Mouse (Mus musculus) MEL (cell line): ENCODE results near the gene Slc30a10. TPM values are rescaled to one million over a fixed set of nuclear protein-coding genes. Genes with fewer than 3 reads are reported as not detected.

Experiments
- DNase-seq: peaks from one replicate; pipeline ENCODE4 v3.0.0; 2011; ENCODE audit warnings: low read depth, low spot score
- H3K27ac ChIP-seq: 2 replicates; pipeline ENCODE4 v1.5.1; 2012; ENCODE audit warnings: low read depth, mild to moderate bottlenecking, control low read depth, low read length, moderate library complexity; ENCODE audit not compliant: control insufficient read depth
- H3K27me3 ChIP-seq, 2 experiments: fragments of 150-350 bp in 1 of 2; sonication (generic) in 1 of 2; 2 replicates each; pipeline ENCODE4 v1.6.1; 2012; ENCODE audit warnings: low read length in 2 of 2, mild to moderate bottlenecking in 2 of 2, improper control_type of control experiment in 1 of 2, moderate library complexity in 1 of 2; ENCODE audit not compliant: insufficient read depth in 2 of 2, control insufficient read depth in 1 of 2
- H3K36me3 ChIP-seq, 2 experiments: 2 replicates each; pipeline ENCODE4 v1.6.1; 2012 to 2014; ENCODE audit warnings: low read length in 2 of 2, improper control_type of control experiment in 1 of 2, inconsistent platforms in 1 of 2, mild to moderate bottlenecking in 1 of 2; ENCODE audit not compliant: insufficient read depth in 2 of 2, control insufficient read depth in 1 of 2
- H3K4me1 ChIP-seq, 2 experiments: fragments of 150-350 bp in 1 of 2; sonication (generic) in 1 of 2; 2 replicates each; pipeline ENCODE4 v1.6.1; 2012; ENCODE audit warnings: low read length in 2 of 2, improper control_type of control experiment in 1 of 2, mild to moderate bottlenecking in 1 of 2; ENCODE audit not compliant: insufficient read depth in 2 of 2, control insufficient read depth in 1 of 2
- H3K4me3 ChIP-seq, 2 experiments: fragments of 150-350 bp in 1 of 2; sonication (generic) in 1 of 2; 2 replicates each; pipeline ENCODE4 v1.5.1; 2012; ENCODE audit warnings: low read depth in 2 of 2, low read length in 2 of 2, mild to moderate bottlenecking in 2 of 2, moderate library complexity in 2 of 2, control low read depth in 1 of 2, improper control_type of control experiment in 1 of 2; ENCODE audit not compliant: control insufficient read depth in 1 of 2, insufficient read depth in 1 of 2
- H3K79me2 ChIP-seq: 2 replicates; pipeline ENCODE4 v1.6.1; 2012; ENCODE audit warnings: mild to moderate bottlenecking, low read length, moderate library complexity; ENCODE audit not compliant: control insufficient read depth, poor library complexity, insufficient read depth
- H3K9ac ChIP-seq: 2 replicates; pipeline ENCODE4 v1.6.1; 2012; ENCODE audit warnings: low read depth, mild to moderate bottlenecking, control low read depth, low read length, moderate library complexity; ENCODE audit not compliant: control insufficient read depth, poor library complexity, severe bottlenecking
- H3K9me3 ChIP-seq: fragments of 150-350 bp; sonication (generic); replicated peaks from 2 replicates; pipeline ENCODE4 v1.6.1; 2012; ENCODE audit warnings: mild to moderate bottlenecking, low read length, improper control_type of control experiment, moderate library complexity; ENCODE audit not compliant: insufficient read depth
- CHD2 ChIP-seq: IDR thresholded peaks from 2 replicates; pipeline ENCODE4 v1.6.1; 2011; ENCODE audit warnings: low read length, improper control_type of control experiment
- CTCF ChIP-seq, 3 experiments: IDR thresholded peaks in 2 of 3; conservative IDR thresholded peaks in 1 of 3; 2 replicates each; pipeline ENCODE4 v1.5.1; 2011 to 2012; ENCODE audit warnings: low read length in 3 of 3, low read depth in 2 of 3, mild to moderate bottlenecking in 2 of 3, improper control_type of control experiment in 1 of 3, inconsistent platforms in 1 of 3, mixed read lengths in 1 of 3, moderate library complexity in 1 of 3; ENCODE audit not compliant: control insufficient read depth in 1 of 3, insufficient read depth in 1 of 3, poor library complexity in 1 of 3, severe bottlenecking in 1 of 3
- E2F4 ChIP-seq: IDR thresholded peaks from 2 replicates; pipeline ENCODE4 v1.6.1; 2011; ENCODE audit warnings: low read depth, low read length, improper control_type of control experiment, borderline replicate concordance
- ELF1 ChIP-seq: IDR thresholded peaks from 2 replicates; pipeline ENCODE4 v1.6.1; 2014; ENCODE audit warnings: low read depth, mild to moderate bottlenecking, inconsistent platforms, low read length, improper control_type of control experiment, moderate library complexity
- EP300 ChIP-seq, 2 experiments: IDR thresholded peaks; 2 replicates each; pipeline ENCODE4 v1.6.1; 2011; ENCODE audit warnings: improper control_type of control experiment in 2 of 2, low read length in 2 of 2, low read depth in 1 of 2, mild to moderate bottlenecking in 1 of 2
- ETS1 ChIP-seq: IDR thresholded peaks from 2 replicates; pipeline ENCODE4 v1.6.1; 2012; ENCODE audit warnings: low read depth, mild to moderate bottlenecking, inconsistent platforms, low read length, improper control_type of control experiment, moderate library complexity
- GABPA ChIP-seq: IDR thresholded peaks from 2 replicates; pipeline ENCODE4 v1.6.1; 2012; ENCODE audit warnings: low read depth, mild to moderate bottlenecking, inconsistent platforms, low read length, improper control_type of control experiment, moderate library complexity
- GATA1 ChIP-seq: IDR thresholded peaks from 2 replicates; pipeline ENCODE4 v1.6.1; 2011; ENCODE audit warnings: low read depth, low read length, improper control_type of control experiment
- HCFC1 ChIP-seq: IDR thresholded peaks from 2 replicates; pipeline ENCODE4 v1.6.1; 2012; ENCODE audit warnings: low read depth, mild to moderate bottlenecking, inconsistent platforms, low read length, improper control_type of control experiment, moderate library complexity
- JUND ChIP-seq: IDR thresholded peaks from 2 replicates; pipeline ENCODE4 v1.6.1; 2011; ENCODE audit warnings: low read depth, mild to moderate bottlenecking, improper control_type of control experiment, low read length
- MAX ChIP-seq: IDR thresholded peaks from 2 replicates; pipeline ENCODE4 v1.6.1; 2011; ENCODE audit warnings: low read length, improper control_type of control experiment
- MAZ ChIP-seq: IDR thresholded peaks from 2 replicates; pipeline ENCODE4 v1.6.1; 2012; ENCODE audit warnings: low read depth, mild to moderate bottlenecking, inconsistent platforms, low read length, improper control_type of control experiment
- MXI1 ChIP-seq: IDR thresholded peaks from 2 replicates; pipeline ENCODE4 v1.6.1; 2011; ENCODE audit warnings: mild to moderate bottlenecking, low read depth, low read length, improper control_type of control experiment
- NELFE ChIP-seq: IDR thresholded peaks from 2 replicates; pipeline ENCODE4 v1.6.1; 2011; ENCODE audit warnings: low read depth, low read length, improper control_type of control experiment
- NRF1 ChIP-seq: IDR thresholded peaks from 2 replicates; pipeline ENCODE4 v1.6.1; 2014; ENCODE audit warnings: low read depth, mild to moderate bottlenecking, inconsistent platforms, low read length, improper control_type of control experiment, moderate library complexity; ENCODE audit not compliant: poor library complexity, insufficient read depth, severe bottlenecking
- POLR2A ChIP-seq, 2 experiments: IDR thresholded peaks; 2 replicates each; pipeline ENCODE4 v1.6.1; 2011 to 2012; ENCODE audit warnings: low read length in 2 of 2, mild to moderate bottlenecking in 2 of 2, control low read depth in 1 of 2, improper control_type of control experiment in 1 of 2, low read depth in 1 of 2, moderate library complexity in 1 of 2; ENCODE audit not compliant: control insufficient read depth in 1 of 2, insufficient read depth in 1 of 2, poor library complexity in 1 of 2
- POLR2AphosphoS2 ChIP-seq: IDR thresholded peaks from 2 replicates; pipeline ENCODE4 v1.6.1; 2011; ENCODE audit warnings: low read length, improper control_type of control experiment
- POLR2AphosphoS5 ChIP-seq: IDR thresholded peaks from 2 replicates; pipeline ENCODE4 v1.6.1; 2012; ENCODE audit warnings: low read depth, borderline replicate concordance, mild to moderate bottlenecking, inconsistent platforms, low read length, moderate library complexity, mixed read lengths
- RCOR1 ChIP-seq: IDR thresholded peaks from 2 replicates; pipeline ENCODE4 v1.6.1; 2012; ENCODE audit warnings: low read depth, mild to moderate bottlenecking, inconsistent platforms, low read length, improper control_type of control experiment
- SMC3 ChIP-seq: IDR thresholded peaks from 2 replicates; pipeline ENCODE4 v1.6.1; 2011; ENCODE audit warnings: low read depth, low read length, improper control_type of control experiment
- TBP ChIP-seq: IDR thresholded peaks from 2 replicates; pipeline ENCODE4 v1.8.0; 2011; ENCODE audit warnings: low read depth, low read length, improper control_type of control experiment
- TCF12 ChIP-seq: IDR thresholded peaks from 2 replicates; pipeline ENCODE4 v1.6.1; 2014; ENCODE audit warnings: low read depth, mild to moderate bottlenecking, inconsistent platforms, low read length, improper control_type of control experiment, moderate library complexity
- ZC3H11A ChIP-seq: IDR thresholded peaks from 2 replicates; pipeline ENCODE4 v1.6.1; 2012; ENCODE audit warnings: low read depth, mild to moderate bottlenecking, inconsistent platforms, low read length, improper control_type of control experiment
- ZMIZ1 ChIP-seq: IDR thresholded peaks from 2 replicates; pipeline ENCODE4 v1.6.1; 2012; ENCODE audit warnings: low read depth, mild to moderate bottlenecking, inconsistent platforms, low read length, improper control_type of control experiment, moderate library complexity
- ZNF384 ChIP-seq: IDR thresholded peaks from 2 replicates; pipeline ENCODE4 v1.6.1; 2012; ENCODE audit warnings: low read depth, mild to moderate bottlenecking, inconsistent platforms, low read length, improper control_type of control experiment
- polyA plus RNA-seq, 2 experiments: library from polyadenylated mRNA; stranded (reverse) in 1 of 2; unstranded in 1 of 2; fragments of >175 nt in 1 of 2; fragments of >200 nt in 1 of 2; gene quantifications; 2 replicates each; pipeline versions ENCODE4 v1.2.1 to v1.2.4; 2012; ENCODE audit warnings: low replicate concordance in 2 of 2, low read depth in 1 of 2; ENCODE audit not compliant: insufficient read length in 2 of 2, insufficient read depth in 1 of 2, missing spikeins in 1 of 2
- total RNA-seq: library from RNA; depleted of rRNA; stranded (reverse); fragments of 300-350 nt; gene quantifications from 2 replicates; pipeline ENCODE4 v1.2.3, GENCODE M21; 2012

Gene Slc30a10
- total and polyA plus RNA-seq, 3 experiments = 2.1 to 7.9 TPM; not detected in 1

- H3K27me3 ChIP-seq = peaks cover 0 to 5% of the 10 kb centered on the region in 2 experiments; a peak in 3 of 4 replicates
- H3K9me3 ChIP-seq = no peaks in the 10 kb centered on the region
- H3K27ac ChIP-seq = no peak overlapping the region
- H3K79me2 ChIP-seq = no peaks in the 10 kb centered on the region
- H3K4me3 ChIP-seq = no peak overlapping the region
- DNase-seq = no peak
- no peaks in the 10 kb centered on the region for H3K36me3 ChIP-seq
- no peak for TF ChIP-seq MAX
- TF ChIP-seq RCOR1 = no peak
- no peak for TF ChIP-seq GATA1
- no peak for TF ChIP-seq ZNF384
- no peak for TF ChIP-seq POLR2AphosphoS5
- no peak for TF ChIP-seq ELF1
- TF ChIP-seq TBP = no peak
- no peak for TF ChIP-seq MXI1
- TF ChIP-seq HCFC1 = no peak
- no peak for TF ChIP-seq CHD2
- TF ChIP-seq EP300 (IDR thresholded peaks at IDR 0.05; ENCODE audit: low read depth in 1 of 2, low read length in 2 of 2) = no peak
- TF ChIP-seq E2F4 = no peak
- TF ChIP-seq POLR2A (IDR thresholded peaks at IDR 0.05; ENCODE audit: control insufficient read depth in 1 of 2, insufficient read depth in 1 of 2, low read depth in 1 of 2, low read length in 2 of 2, poor library complexity in 1 of 2) = no peak
- TF ChIP-seq CTCF (IDR thresholded peaks at IDR 0.05 in 2 of 3, conservative IDR thresholded peaks at IDR 0.05 in 1 of 3; ENCODE audit: control insufficient read depth in 1 of 3, insufficient read depth in 1 of 3, low read depth in 2 of 3, low read length in 3 of 3, poor library complexity in 1 of 3, severe bottlenecking in 1 of 3) = no peak
- no peak for TF ChIP-seq ZMIZ1
- TF ChIP-seq ZC3H11A = no peak
- TF ChIP-seq MAZ = no peak
- H3K9ac ChIP-seq = no peak overlapping the region
- no peaks in the 10 kb centered on the region for H3K4me1 ChIP-seq
Observed at GRCm38 (mm10) chr1:185483356-185484057, 28.9 kb downstream of the Slc30a10 start.

GRCm38 (mm10) chr1:185484281-185484680 is 29.6 kb downstream of the Slc30a10 start:
- Histone ChIP-seq H3K27ac (no peak overlapping the region), H3K27me3 (peaks cover 0 to 6% of the 10 kb centered on the region in 2 experiments; a peak in 3 of 4 replicates), H3K4me3 (no peak overlapping the region), H3K9me3 (no peaks in the 10 kb centered on the region), H3K79me2 (no peaks in the 10 kb centered on the region), H3K9ac (no peak overlapping the region), H3K36me3 (peaks cover 0 to 3% of the 10 kb centered on the region in 2 experiments; a peak in 1 of 4 replicates), H3K4me1 (no peaks in the 10 kb centered on the region)
- TF ChIP-seq ETS1 (no peak), GABPA (no peak), HCFC1 (no peak), NELFE (no peak), SMC3 (no peak), NRF1 (no peak), TCF12 (no peak), POLR2AphosphoS2 (no peak), POLR2A (IDR thresholded peaks at IDR 0.05; ENCODE audit: control insufficient read depth in 1 of 2, insufficient read depth in 1 of 2, low read depth in 1 of 2, low read length in 2 of 2, poor library complexity in 1 of 2) (no peak), ZNF384 (no peak), JUND (no peak)
- no peak for DNase-seq
